Mouse (Mus musculus) cortical plate, adult 2 months (tissue): ENCODE measurements around the gene Ugt1a6a.

Experiments
- CTCF ChIP-seq: fragments of 200-500 bp; IDR thresholded peaks from 2 replicates; pipeline ENCODE4 v1.5.1; 2011; ENCODE audit warnings: mild to moderate bottlenecking, control low read depth, low read length; ENCODE audit not compliant: insufficient read depth; ENCODE audit errors: extremely low read depth
- POLR2A ChIP-seq: fragments of 200-500 bp; IDR thresholded peaks from 2 replicates; pipeline ENCODE4 v1.6.1; 2011; ENCODE audit warnings: mild to moderate bottlenecking, low read length, control low read depth; ENCODE audit not compliant: insufficient read depth; ENCODE audit errors: extremely low read depth

DNA sequence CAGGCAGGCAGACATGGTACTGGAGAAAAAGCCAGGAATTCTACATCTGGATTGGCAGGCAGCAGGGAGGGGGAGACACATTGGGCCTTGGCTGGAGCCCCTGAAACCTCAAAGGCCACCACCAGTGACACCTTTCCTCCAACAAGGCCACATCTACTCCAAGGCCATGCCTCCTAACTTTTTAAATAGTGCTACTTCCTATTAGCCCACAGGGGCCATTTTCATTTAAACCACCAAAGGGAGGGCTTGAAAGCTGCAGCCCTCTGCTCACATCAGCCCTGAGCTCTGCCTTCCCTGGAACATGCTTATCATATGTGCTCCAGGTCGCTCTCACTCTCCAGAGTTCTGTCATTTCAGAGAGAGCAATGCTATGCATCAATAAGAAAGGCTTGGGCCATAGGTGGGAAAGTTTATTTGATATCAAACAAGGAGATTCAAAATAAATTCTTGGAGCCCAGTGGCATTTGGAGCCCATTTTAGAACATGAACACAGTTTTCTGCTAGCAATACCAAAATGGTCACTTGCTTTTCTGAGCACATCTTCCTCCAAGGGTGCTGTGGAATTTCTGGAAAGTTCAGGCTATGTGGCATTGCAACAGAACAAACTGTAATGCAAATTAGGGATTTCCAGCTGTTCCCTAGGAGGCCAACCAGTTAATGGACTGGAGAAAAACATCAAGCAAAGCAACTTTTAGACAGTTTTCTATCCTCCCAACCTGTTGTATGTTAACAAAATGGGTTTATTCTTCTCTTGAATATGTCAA lies 29.8 kb upstream of the Ugt1a6a start:
- TF ChIP-seq CTCF: no peak
- no peak for TF ChIP-seq POLR2A
